Mouse (Mus musculus) embryonic fibroblast, embryonic 13.5 days (primary cell): ENCODE data around the gene Rarres2.

Experiments
- CTCF ChIP-seq: IDR thresholded peaks from 2 replicates; pipeline ENCODE4 v1.5.1; 2011; ENCODE audit warnings: mild to moderate bottlenecking, control low read depth, low read length, moderate library complexity, borderline replicate concordance; ENCODE audit not compliant: insufficient read depth
- POLR2A ChIP-seq: IDR thresholded peaks from 2 replicates; pipeline ENCODE4 v1.6.1; 2011; ENCODE audit warnings: low read depth, mild to moderate bottlenecking, control low read depth, low read length, moderate library complexity

DNA sequence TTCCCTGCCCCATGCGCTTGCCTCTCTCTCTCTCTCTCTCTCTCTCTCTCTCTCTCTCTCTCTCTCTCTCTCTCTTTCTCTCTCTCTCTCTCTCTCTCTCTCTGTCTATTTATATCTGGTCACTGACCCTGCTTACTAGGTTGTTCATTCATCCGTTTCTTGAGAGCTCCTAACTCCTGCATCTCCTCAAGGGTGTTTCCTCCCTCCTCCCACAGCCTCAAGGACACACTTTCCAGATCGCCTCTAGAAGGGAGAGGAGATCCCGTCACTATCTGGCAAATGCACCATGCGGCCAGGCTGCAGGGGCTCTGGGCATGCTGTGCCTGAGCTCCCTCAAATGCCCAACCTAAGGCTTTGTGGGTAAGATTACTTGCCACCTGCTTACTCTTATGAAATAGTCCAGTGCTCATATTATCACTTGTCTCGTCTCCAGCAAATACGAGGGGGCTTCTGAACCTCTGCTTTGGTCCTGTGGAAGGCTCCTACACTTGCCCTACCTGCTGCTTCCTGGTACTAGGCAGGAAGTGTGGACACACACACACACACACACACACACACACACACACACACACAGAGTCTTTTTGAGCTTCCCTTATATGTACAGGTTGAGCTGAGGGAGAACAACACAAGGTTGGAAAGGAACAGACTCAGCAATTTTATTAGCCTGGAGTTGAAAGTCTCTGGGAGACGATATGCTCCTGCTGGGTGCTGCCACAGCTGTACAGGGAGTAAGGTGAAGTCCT, 3.4 kb downstream of the Rarres2 start:
- TF ChIP-seq CTCF (no peak), POLR2A (no peak)
